Mouse (Mus musculus) adrenal gland, postnatal 25 days (tissue): Measurements from ENCODE around the gene Fads1. TPM values are rescaled to one million over a fixed set of nuclear protein-coding genes. Genes with fewer than 3 reads are reported as not detected.
A peak's percentile ranks its signal among the peaks of the same experiment; 100 is the strongest.
"Not testable (repeated sequence)": the region's sequence is repeated elsewhere in the genome, so short reads cannot be mapped to it uniquely, and the experiment has no call there.

Experiments
- DNase-seq: peaks from one replicate; pipeline ENCODE4 v3.0.0; 2021; ENCODE audit warnings: mixed read lengths
- long read RNA-seq: library from polyadenylated mRNA; stranded (forward); transcript quantifications from one replicate; pipeline ENCODE4 v2.0.0, GENCODE M21; 2021
- total RNA-seq: library from RNA; stranded (reverse); gene quantifications from 2 replicates; pipeline ENCODE4 v1.2.3, GENCODE M21; 2021

Fads1 gene
- total RNA-seq: 931 and 942 TPM in 2 replicates
- long read RNA-seq, transcript Fads1-201 (12 exons, 3,460 nt): major isoform, 64 of 213 reads
- long read RNA-seq, partial matches to known transcripts: 135 of 213 reads
- long read RNA-seq, other reads (novel, unspliced or antisense): 11 of 213 reads

GRCm38 (mm10) chr19:10182670-10183298 is at the start of gene Fads1:
TSS of gene Fads1 (plus strand) at chr19:10182888.
- peak; percentile 95 for DNase-seq

GRCm38 (mm10) chr19:10134692-10135091 is 48.0 kb upstream of the Fads1 start:
- DNase-seq: peak; percentile 21

GRCm38 (mm10) chr19:10137423-10137822 is 45.3 kb upstream of the Fads1 start:
- no peak for DNase-seq

DNA sequence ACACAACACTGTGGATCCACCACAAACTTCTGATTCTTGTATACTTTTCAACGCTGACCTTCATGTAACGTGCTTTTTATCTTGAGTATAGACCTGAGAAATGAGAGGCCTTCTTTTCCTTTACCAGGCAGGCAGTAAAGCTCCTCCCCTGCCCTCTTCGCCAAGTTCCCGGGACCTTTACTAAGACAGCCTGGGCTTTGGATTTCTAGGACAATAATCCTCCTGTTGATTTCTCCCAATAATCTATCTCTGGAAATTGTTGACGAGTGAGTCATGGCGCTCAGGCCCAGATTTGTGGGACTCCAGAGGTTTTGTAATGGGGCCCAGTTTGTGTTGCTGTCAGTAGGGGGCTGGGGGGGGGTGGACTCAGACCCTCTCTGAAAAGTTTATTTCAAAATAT is 43.0 kb upstream of the Fads1 start:
- no peak for DNase-seq

DNA sequence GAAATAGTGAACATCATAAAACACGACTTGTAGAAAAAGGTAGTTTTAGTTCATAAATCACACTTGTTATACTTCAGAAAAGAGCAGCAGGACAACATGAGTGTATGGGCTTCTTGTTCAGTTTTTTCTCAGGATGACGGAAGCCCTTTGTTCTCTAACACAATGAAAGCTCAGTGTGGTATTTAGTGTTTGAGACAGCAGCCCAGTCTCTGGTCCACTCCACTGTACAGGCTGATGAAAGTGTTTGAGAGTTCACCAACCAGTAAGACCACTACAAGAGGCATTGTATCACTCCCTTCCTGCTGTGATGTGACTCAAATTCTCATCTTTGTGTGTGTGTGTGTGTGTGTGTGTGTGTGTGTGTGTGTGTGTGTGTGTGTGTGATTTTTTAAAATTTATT is 39.0 kb upstream of the Fads1 start:
- no peak for DNase-seq

DNA sequence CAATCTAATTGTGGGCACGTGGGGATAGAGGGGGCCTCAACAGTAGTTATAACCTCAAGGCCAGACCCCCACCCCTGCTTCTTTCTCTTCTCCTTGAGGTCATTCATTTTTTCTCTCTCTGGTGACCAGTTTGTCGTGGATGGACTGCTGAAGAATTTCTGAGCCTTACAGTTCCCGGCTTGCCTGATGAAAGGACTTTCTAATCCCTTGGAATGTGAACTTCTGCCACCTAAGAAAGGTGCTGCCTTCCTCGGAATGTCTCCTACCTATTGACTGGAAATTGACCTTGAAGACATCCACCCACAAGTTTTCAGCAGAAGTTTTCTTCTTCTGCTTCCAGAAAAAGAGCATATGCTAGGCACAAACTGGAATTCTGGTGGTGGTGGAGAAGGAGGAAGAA is 38.2 kb upstream of the Fads1 start:
- no peak for DNase-seq

- DNase-seq: peak; percentile 16
Observed at GRCm38 (mm10) chr19:10148555-10148954, 34.1 kb upstream of the Fads1 start.

GRCm38 (mm10) chr19:10149189-10149588 is 33.5 kb upstream of the Fads1 start:
- DNase-seq: no peak

DNA sequence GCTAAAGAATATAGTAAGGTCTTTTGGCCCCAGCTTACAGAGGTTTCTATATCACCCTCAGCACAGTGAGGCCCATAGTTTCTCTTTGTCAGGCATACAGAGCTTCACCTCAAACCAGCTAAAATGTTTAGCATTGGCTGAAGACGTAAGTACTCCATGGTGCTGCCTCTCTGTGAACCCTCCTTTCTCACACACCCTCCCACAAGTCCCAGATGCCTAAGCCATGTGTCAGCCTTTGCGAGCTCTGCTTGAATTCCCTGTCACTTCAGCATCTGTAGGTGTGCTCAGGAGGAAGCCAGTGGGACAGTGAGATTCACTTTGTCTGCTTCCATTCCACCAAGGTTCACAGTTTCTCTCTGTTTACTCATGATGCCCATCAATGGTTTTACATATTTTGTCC is 25.0 kb upstream of the Fads1 start:
- DNase-seq: no peak

GRCm38 (mm10) chr19:10163896-10164295 is 18.8 kb upstream of the Fads1 start:
- DNase-seq: no peak

DNA sequence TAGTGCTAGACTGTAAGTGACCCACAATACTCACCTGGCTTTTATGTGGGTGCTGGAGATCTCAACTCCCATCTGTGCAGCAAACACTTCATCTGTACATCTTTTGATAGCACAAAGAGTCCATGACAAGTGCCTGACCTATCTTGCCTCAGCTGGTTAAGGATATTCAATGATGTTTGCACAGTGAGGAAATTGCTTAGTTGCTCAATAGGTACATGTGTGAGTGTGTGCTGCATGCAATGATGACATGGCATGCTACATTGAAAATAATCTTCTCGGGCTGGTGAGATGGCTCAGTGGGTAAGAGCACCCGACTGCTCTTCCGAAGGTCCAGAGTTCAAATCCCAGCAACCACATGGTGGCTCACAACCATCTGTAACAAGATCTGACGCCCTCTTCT is 16.8 kb upstream of the Fads1 start:
- DNase-seq: not testable (repeated sequence)

GRCm38 (mm10) chr19:10167112-10167511 is 15.6 kb upstream of the Fads1 start:
- DNase-seq: no peak

DNA sequence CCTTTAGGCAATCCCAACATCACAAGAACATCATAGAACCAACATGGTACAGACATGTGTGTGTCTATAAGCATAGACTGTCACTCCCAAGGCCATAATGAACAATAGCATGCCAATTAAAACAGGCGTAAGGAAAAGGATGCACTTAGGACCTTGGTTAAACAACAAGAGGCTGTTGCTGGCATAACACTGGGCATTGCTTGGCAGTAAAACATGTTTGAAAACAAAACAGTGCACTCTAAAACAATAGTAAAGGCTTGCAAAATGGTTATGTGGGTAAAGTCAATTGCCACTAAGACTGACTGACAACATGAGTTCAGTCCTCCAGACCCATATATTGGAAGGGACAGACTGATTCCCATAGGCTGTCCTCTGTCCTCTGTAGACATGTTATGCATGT is 14.7 kb upstream of the Fads1 start:
- DNase-seq: no peak

GRCm38 (mm10) chr19:10168441-10168840 is 14.2 kb upstream of the Fads1 start:
- DNase-seq: no peak

GRCm38 (mm10) chr19:10169179-10169578 is 13.5 kb upstream of the Fads1 start:
- no peak for DNase-seq

DNA sequence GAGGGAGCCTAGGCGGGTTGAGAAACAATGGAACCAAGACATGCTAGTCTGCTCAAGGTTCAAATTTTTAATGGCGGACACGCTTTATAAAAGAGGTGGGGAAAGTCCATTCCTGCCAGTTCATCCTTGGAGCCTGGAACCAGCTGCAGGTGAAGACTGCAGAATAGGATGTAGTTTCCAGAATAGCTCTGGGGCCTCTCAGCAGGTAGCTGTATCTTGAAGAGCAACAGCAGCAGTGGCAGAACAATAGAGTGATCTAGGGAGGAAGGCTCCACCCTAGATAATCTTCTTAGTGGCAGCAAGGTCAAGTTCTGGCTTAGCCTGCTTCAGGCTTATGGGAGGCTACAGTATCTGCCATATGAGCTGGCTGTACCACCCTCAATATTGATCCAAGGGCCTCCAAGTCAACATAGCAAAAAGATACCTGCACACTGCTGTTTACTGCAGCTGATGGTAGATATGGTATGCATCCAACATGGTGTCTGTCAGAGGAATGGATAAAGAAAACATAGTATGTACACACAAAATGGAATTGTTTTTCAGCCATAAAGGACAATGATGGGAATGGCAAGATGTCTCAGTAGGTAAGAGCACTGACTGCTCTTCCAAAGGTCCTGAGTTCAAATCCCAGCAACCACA is 12.9 kb upstream of the Fads1 start:
- DNase-seq: not testable (repeated sequence)

GRCm38 (mm10) chr19:10170466-10170865 is 12.2 kb upstream of the Fads1 start:
- DNase-seq: no peak

DNA sequence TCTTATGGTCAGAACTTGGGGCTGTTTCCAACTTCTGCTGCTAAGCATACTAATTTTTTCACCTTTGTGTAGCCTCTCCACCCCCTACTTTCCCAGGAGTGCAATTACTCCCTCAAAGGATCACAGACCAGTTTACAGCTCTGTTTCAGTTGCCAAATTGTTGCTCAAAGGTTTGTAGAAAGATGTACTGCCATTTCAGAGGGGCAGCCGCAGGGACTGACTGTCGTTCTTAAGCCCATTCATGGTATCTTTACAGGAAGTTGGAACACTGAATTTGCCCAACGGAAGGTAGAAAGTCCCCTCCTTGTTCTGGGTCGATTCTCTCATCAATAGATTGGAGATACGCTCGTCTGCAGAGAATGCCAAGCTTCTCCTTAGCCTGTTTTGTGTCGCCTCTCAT is 11.3 kb upstream of the Fads1 start:
- no peak for DNase-seq

DNA sequence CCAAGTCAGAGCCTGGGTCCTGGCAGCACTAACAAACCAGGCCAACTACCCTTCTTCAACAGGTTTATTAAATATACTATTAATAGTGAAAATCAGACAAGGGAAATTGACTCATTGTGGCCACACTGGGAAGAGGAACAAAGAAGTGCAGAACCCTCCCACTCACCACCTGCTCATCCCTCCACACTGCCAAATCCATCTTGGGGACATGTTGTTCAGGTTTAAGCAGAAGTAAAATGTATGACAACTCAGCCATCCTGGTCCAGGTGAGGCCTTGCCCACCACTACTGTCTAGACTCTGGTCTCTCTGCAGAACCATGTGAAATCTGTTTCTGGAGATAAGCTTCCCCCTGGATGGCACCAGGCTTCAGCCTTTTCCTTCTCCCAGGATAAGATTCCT is 10.8 kb upstream of the Fads1 start:
- DNase-seq: no peak

GRCm38 (mm10) chr19:10173116-10173718 is 9.5 kb upstream of the Fads1 start:
- DNase-seq: no peak

GRCm38 (mm10) chr19:10173844-10174539 is 8.7 kb upstream of the Fads1 start:
- DNase-seq: no peak

DNA sequence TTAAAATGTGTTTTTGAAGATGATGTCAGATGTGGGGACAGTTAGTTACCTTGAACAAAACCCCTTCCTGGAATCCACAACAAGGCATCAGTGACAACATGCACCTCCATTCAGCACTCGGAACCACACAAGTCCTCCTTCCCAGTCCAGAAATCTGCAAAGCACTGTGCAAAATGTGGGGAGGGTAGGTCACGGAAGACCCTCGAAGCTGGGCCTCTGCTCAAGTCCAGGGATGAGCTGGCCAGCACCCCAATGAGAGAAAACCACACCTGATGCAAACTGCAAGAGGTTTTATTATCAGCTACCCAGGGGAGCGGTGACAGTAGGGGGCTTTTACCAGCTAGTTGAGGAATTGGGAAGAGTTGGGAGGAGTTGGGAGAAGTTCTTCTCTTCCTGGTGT is 7.7 kb upstream of the Fads1 start:
- no peak for DNase-seq

DNA sequence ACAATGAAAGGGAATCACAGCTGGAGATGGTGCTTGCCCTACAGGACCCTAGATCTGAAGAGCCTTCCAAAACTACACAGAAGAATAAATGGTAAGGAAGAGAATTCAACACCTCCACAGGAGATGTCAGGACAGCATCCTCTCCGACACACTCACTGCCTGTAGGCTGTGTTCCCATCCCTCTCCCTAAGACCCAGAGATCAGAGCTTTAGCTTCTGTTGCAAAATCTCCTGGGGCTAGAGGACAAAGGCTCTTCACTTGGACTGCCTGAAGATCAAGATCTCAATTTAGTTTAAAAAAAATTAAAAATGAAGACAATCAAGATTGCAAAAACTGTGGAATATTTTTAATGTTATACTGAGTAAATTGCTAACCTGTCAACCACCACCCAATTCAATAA is 6.2 kb upstream of the Fads1 start:
- no peak for DNase-seq
